Mouse (Mus musculus) testis, adult 2 months (tissue): Measurements from ENCODE around the gene Wdr91.

Experiments
- CTCF ChIP-seq: fragments of 200-500 bp; IDR thresholded peaks from 2 replicates; pipeline ENCODE4 v1.5.1; 2012; ENCODE audit warnings: low read depth, mild to moderate bottlenecking, inconsistent platforms, low read length, moderate library complexity; ENCODE audit not compliant: control insufficient read depth, insufficient read depth, insufficient replicate concordance
- POLR2A ChIP-seq: fragments of 200-500 bp; IDR thresholded peaks from 2 replicates; pipeline ENCODE4 v1.6.1; 2012; ENCODE audit warnings: low read depth, mild to moderate bottlenecking, inconsistent platforms, low read length, moderate library complexity; ENCODE audit not compliant: control insufficient read depth

- no peak for TF ChIP-seq CTCF
- no peak for TF ChIP-seq POLR2A
These were observed 28.8 kb upstream of the Wdr91 start for GRCm38 (mm10) chr6:34939451-34939850.
